Mouse (Mus musculus) CD4-positive, CD25-positive, alpha-beta regulatory T cell, adult 2 months (primary cell): ENCODE results near the gene Znrd1as.
"Not testable (repeated sequence)": the region's sequence is repeated elsewhere in the genome, so short reads cannot be mapped to it uniquely, and the experiment has no call there.

Experiments used
- DNase-seq: peaks from one replicate; pipeline ENCODE4 v3.0.0-alpha.2; 2012; ENCODE audit warnings: low read depth, low spot score

Gene Znrd1as

DNA sequence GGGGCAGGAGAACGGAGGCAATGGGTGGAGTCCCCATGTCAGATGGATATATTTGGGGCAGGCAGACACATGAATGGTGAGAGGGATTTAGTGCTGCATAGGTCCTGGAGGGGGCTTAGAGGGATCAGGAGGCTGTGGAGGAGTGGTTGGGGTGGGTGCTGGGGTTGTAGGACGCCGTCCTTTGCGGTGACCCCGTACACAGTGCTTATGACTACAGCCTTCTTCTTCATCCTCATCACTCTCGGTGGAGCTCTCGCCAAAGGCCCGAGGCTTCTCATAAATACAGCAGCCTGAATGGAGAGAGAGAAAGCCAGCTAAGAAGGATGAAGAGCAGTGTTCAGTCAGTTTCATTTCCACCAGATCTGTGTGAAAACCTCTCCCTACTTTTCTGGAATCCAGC lies 9.1 kb upstream of the Znrd1as start:
- no peak for DNase-seq

DNA sequence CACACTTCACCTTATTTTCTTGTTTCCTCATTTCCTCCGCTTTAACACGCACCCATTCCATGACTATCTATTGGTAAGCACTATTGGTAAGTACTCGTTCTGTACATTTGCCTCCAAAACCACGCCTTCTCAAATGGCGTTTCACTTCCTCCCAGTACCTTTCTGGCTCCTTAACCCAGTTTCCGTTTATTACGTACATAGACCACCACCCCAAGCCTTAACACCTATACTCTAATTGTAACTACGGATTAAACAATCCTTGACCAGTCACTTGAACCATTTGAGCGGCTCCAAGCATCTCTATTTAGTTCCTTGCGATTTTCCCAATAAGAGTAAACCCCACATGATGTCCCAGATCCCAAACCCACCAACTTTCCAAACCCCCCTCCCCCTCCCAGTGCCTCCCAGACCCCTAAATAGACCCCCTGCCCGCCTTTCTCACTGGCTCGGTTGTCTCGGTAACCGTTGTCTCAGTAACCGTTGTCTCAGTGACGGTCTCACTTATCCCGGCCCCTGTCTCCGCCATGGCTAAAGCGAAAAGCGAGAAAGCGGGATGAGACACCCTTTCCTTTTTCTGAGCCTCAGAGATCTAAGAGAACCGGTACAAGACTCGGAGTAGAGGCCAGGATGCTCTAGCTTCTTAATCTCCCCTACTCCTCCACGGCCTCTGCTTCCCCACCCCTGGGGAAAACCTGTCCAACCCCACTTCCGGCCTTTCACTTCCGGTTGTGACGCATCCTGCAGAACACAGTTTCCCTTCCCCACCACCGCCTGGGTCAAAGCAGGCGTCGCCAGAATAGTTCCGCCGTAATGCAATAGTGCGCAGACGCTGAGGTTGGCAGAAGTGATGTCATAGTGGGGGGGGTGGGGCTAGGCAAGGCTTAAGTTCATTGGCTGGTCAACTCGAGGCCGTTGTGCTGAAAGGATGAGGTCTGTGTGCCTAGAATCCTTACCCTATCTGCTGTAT lies 7.1 kb upstream of the Znrd1as start, which contains the start of gene Ppp1r11:
Gene Ppp1r11, minus strand, starts transcription at position 761 of the 967 bp plus-strand sequence.
- peak; percentile 98 for DNase-seq

GRCm38 (mm10) chr17:36952631-36953030 lies 5.8 kb upstream of the Znrd1as start:
- DNase-seq, result no peak

DNA sequence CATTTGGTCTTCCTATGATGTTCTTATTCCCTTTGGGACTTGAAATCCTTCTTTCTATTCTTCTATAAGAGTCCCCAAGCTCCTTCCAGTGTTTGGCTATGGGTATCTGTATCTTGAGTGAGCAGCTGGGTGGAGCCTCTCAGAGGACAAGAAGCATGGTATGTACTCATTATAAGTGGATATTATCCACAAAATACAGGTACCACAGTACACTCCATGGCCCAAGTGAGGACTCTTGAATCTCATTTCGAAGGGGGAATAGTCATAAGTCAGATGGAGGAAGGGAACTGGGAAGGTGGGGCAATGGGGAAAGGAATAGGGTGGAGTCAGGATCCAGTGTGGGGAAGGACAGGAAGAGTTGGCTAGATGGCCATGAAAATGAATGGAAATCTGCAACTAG lies 5.3 kb upstream of the Znrd1as start:
- DNase-seq, result no peak

GRCm38 (mm10) chr17:36958884-36959283 lies 492 bp downstream of the Znrd1as start:
- peak; percentile 29 for DNase-seq

- no peak for DNase-seq
Observed at GRCm38 (mm10) chr17:36961125-36961524, 2.7 kb downstream of the Znrd1as start.

- no peak for DNase-seq
Observed at GRCm38 (mm10) chr17:36966875-36967274, 8.5 kb downstream of the Znrd1as start.

DNA sequence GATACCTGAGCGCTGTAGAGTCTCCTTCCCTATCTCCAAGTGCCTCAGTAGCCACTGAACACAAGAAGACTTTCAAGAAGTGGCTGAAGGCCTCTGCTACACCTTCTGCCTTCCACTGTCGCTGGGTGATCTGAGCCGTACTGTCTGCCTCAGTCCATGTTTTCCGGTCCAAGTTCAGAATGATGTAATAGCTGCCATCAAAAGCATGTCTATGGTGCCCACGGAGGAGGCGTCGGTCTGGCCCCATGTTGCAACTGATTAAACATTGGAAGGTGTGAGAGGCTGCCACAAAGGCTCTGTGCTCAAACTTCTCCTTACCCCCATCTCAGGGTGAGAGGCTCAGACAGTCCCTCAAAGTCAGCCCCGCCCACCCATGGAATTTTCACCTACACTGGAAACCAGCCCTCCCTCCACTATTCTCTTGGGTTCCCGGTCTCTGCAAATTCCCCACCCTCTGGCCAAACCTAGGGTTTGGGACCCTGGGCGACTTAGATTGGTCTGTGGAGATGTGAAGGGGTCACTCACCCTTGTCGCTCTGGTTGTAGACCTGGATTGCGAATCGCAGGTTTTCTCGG lies 12.0 kb downstream of the Znrd1as start:
- no peak for DNase-seq

DNA sequence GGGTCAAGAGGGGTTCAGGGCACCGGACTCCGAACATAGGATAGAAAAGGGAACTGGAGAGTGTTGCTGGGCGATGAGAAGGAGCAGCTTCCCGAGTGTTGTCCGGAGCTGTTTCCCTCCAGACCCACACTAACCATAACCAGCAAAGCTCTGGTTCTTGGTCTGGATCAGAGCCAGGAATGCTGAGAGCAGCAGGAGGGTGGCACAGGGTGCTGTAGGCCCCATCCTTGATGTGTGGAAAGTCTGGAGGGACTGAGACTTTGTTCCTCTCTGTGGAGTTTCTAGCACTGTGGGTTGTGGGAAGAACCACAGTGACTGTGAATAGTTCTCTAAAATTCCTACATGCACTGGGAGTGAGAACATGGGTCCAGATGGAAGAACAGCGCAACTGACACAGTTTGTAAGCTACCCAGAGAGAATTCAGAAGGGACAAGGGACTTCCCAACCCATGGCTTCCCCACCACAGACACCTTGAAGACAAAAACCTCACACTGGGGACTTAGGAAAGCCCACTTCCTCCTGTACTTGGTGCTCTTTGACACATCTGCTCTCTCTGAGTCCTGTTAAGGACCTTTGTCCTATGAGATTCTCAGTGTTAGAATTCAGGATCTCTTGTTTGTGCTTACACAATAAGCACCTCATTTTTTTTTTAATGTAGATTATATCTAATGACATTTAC lies 12.9 kb downstream of the Znrd1as start:
- no peak for DNase-seq

- DNase-seq, result peak; percentile 50
Observed at GRCm38 (mm10) chr17:36972791-36973190, 14.4 kb downstream of the Znrd1as start.

- DNase-seq, result no peak
Observed at GRCm38 (mm10) chr17:36973271-36973787, 14.9 kb downstream of the Znrd1as start.

DNA sequence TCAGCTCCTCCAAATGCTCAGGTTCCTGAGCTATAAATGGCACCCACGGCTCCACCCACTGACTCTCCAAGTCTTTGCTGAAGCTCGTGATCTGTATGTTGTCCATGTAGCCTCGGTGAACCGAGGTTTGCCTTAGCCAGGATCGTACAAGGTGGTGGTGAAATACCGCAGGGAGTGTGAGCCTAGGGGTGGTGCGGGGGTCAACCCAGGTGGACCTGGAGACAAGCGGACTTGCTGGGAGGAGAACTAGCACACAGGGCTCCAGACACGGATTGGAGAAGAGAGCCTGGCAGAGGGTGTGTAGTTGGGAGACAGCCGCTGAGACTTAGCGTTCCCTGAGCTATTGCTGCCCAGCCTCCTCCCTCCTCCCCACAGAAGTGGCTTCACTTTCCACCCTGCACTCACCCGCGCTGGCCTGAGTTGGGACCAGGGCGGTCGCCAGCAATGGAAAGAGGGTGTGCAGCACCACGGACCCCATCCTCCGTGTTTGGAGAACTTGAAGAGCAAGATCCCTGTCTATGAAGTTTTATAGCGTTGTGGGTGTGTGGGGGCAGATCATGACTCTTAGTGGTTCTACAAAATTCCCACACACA lies 22.9 kb downstream of the Znrd1as start, which contains the start of gene 2410137M14Rik:
Gene 2410137M14Rik, minus strand, starts transcription at position 17 of the 593 bp plus-strand sequence.
- DNase-seq, result no peak

GRCm38 (mm10) chr17:36981845-36982244 lies 23.5 kb downstream of the Znrd1as start:
- DNase-seq, result no peak

DNA sequence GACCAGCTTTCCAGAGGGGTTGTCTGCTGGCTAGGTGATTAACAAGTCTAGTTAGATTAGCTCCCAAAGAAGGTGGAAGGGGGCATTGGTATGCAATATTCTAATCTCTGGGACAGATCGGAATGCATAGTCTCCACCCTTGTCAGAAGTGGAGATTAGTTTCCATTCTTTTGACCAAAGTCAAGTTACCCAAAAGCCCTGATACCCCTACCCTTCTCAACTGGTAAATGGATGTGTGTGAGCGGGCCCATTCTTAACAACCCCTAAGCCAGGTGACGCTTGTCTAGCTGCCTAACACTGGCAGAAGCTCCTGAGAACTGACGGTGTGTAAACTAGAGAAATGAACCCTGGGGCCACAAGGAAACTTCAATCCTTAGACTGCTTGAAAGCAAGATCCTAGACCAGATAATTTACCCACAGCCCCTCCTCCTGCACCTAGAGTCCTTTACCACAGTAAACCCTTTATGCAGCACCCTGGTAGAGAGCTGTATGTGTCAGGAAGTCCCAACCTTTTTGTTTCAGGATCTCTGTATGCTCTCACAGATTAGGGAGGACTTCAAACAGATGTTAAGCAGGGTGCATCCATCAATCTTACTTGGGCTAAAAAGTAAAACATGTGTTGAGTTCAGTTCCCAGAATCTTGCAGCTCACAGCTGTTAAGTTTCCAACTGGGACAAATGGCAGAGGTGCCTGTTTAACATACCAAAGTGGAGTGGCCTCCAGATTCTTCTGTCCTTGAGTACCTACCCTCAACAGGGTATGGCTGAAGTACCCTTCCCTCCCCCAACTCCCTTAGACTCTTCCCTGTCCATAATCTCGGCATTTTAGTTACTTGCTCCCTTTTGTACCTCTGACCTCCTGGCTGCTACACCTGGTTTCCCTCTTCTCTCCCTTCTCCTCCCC lies 24.1 kb downstream of the Znrd1as start:
- peak; percentile 22 for DNase-seq

GRCm38 (mm10) chr17:36988475-36988874 lies 30.1 kb downstream of the Znrd1as start:
- no peak for DNase-seq

- no peak for DNase-seq
Observed at GRCm38 (mm10) chr17:36989437-36989836, 31.0 kb downstream of the Znrd1as start, which contains the start of gene H2-M5. Gene H2-M5, minus strand, starts transcription at chr17:36989537.

GRCm38 (mm10) chr17:36990630-36991029 lies 32.2 kb downstream of the Znrd1as start:
- DNase-seq, result not testable (repeated sequence)

GRCm38 (mm10) chr17:36992336-36993104 lies 34.1 kb downstream of the Znrd1as start:
- peak; percentile 32 for DNase-seq

GRCm38 (mm10) chr17:36993770-36994325 lies 35.5 kb downstream of the Znrd1as start:
- DNase-seq, result no peak
